Comparison of ENCODE assay signal across 12 mouse cellular contexts in genomic region chr13:72977971-72978370, GRCm38 (mm10).
"Had no signal": no experiment of that assay in that cellular context is flagged by ENCODE, and none has a peak within 500 bp of the region (broad histone marks: within the 10 kb centered on the region; RNA-seq: fewer than 3 reads in every experiment).

No protein-coding gene starts in this region.

- H3K27ac ChIP-seq: kidney, postnatal 0 days; layer of hippocampus, adult 2 months; macrophage had no signal

- H3K9ac ChIP-seq: lung, embryonic 14.5 days had no signal

- H3K4me3 ChIP-seq: layer of hippocampus, adult 2 months had no signal

- H3K4me2 ChIP-seq: lung, embryonic 14.5 days had no signal

- DNase-seq: kidney, adult 2 months; kidney, postnatal 25 days; layer of hippocampus, adult 9-11 months; lung, embryonic 14.5 days; midbrain, embryonic 14.5 days; thymus, adult 18-20 months; thymus, postnatal 14 days; thymus, postnatal 4 days had no signal

- ATAC-seq: lung, postnatal 0 days had no signal
